Mouse (Mus musculus): ENCODE measurements around the gene Spop.
A peak's percentile ranks its signal among the peaks of the same experiment; 100 is the strongest.

Spop gene

GRCm38 (mm10) chr11:95417341-95417740 is 3.5 kb downstream of the Spop start:
- no peak for DNase-seq (ENCODE audit: low spot score in 2 of 2)

GRCm38 (mm10) chr11:95420880-95421435 is 7.1 kb downstream of the Spop start:
- DNase-seq (ENCODE audit: low spot score in 2 of 2) = no peak

- no peak for DNase-seq (ENCODE audit: low spot score in 2 of 2)
Observed at GRCm38 (mm10) chr11:95423505-95423904, 9.6 kb downstream of the Spop start.

- no peak for DNase-seq (ENCODE audit: low spot score in 2 of 2)
Observed at GRCm38 (mm10) chr11:95431344-95431743, 17.5 kb downstream of the Spop start.

DNA sequence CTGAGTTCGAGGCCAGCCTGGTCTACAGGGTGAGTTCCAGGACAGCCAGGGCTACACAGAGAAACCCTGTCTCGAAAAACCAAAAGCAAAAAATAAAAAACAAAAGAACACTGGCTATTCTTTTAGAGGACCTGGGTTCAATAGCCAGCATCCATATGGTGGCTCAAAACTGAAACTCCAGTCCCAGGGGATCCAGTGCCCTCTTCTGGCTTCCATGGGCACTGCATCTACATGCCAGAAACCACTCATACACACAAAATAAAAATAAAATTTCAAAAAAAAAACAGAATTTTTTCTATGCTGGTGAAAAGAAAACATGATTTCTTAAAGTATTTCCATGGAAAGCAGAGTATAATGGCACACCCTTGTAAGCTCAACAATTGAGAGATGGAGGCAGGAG is 18.3 kb downstream of the Spop start:
- peak in 1 of 2 experiments; percentile 38 for DNase-seq (ENCODE audit: low spot score in 2 of 2)

DNA sequence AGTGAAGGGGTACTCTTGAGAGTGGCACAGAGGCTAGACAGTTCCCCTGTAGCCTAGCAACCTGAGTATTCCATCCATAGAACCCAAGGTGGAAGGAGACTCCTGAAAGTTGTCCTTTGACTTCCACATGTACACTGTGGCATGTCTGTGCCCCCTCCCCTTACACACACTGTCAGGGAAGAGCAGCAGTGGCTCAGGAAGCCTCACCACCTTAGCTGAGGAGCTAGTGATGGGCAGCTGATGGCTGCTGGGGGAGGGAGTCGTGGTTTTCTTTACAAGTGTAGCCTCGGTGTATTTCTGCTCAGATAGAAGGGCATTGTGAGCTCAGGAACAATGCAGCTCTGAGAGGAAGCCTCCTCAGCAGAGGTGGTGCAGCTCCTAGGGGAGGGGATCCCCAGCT is 31.5 kb downstream of the Spop start:
- no peak for DNase-seq (ENCODE audit: low spot score in 2 of 2)

GRCm38 (mm10) chr11:95446580-95447305 is 32.9 kb downstream of the Spop start:
- DNase-seq (ENCODE audit: low spot score in 2 of 2) = no peak

DNA sequence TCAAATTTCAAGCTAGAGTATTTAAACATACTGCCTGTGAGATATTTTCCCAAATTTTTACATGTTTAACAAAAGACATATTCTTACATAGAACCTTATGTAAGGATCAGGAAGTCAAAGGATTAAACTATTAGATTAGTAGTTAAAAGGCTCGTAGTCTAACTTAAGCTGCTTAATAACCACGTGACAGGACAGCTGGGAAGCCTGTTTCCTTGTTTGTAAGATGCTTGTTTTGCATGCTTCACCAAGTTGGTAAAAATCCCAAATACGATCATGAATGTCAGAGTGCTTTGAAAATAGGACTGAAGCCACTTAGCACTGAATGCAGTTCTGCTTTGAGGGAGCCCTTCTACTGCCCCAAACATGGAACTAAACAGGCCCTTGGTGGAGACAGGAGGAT is 34.5 kb downstream of the Spop start:
- no peak for DNase-seq (ENCODE audit: low spot score in 2 of 2)

GRCm38 (mm10) chr11:95455331-95455730 is 41.5 kb downstream of the Spop start:
- no peak for DNase-seq (ENCODE audit: low spot score in 2 of 2)

GRCm38 (mm10) chr11:95460872-95461271 is 47.0 kb downstream of the Spop start:
- no peak for DNase-seq (ENCODE audit: low spot score in 2 of 2)

DNA sequence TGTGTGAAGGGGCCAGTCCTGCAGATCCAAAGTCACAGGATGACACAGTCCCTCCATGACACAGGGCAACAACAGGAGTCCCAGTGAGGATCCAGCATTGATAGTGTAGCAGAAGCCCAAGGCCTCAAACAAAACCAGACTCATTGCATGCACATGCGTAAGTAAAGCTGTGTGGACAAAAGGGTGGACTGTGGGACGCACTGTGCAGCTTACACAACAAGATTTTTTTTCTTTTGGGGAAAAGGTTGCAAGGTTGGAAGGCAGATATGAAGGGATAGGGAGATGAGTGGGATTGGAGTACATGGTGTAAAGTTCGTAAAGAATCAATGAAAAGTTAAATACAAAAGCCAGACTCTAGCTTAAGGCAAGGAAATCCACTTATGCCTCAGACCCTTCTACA is 48.3 kb downstream of the Spop start:
- no peak for DNase-seq (ENCODE audit: low spot score in 2 of 2)

DNA sequence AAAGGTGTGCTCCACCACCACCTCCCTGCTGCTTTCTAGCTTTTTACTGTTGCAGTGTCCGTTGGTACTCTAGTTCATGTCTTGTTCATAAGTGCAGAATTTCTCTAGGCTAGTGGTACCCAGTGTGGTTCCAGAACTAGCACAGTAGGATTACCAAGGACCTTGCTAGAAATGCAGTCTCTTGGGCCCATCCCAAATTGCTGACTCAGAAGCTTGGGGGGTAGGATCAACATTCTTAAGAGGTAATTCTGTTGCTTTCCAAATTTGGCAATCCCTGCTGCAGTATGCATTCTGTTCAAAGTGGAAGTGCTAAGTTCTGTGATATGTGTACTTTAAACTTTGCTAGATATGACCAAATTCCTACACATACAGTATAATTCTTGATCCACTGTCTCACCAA is 53.9 kb downstream of the Spop start:
- DNase-seq (ENCODE audit: low spot score in 2 of 2) = no peak

DNA sequence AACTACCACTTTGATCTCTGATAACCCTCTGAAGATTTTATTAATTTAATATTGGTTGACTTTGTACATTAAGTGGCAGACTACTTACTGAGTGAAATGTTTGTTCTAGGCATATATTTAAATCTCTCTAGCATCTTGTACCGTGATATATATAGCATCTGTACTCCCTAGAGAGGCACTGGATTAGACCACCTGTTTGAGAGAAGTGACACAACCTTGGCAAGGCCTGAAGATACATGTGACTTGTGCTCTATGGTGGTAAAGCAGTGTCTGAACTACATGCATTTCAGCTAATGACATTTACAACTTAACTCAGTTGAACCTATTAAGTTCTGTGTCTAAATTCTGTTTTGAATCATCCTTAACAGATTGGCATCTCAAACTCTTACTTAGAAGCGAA is 59.1 kb downstream of the Spop start:
- no peak for DNase-seq (ENCODE audit: low spot score in 2 of 2)

DNA sequence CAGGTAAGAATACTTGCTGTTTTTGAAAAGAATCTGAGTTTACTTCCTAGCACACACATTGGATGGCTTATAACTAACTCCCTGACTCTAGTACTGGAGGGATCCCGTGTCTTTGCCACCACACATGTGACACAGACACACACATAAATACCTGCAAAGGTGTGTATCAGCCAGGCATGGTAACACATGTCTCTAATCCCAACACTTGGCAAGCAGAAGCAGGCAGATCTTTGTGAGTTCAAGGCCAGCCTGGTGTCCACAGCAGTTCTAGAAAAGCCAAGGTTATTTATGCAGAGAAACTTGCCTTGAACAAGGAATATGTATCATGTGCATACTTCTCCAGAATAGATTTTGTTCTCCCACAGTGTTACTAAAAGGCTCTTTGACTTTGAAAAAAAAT is 59.6 kb downstream of the Spop start:
- DNase-seq (ENCODE audit: low spot score in 2 of 2) = no peak

DNA sequence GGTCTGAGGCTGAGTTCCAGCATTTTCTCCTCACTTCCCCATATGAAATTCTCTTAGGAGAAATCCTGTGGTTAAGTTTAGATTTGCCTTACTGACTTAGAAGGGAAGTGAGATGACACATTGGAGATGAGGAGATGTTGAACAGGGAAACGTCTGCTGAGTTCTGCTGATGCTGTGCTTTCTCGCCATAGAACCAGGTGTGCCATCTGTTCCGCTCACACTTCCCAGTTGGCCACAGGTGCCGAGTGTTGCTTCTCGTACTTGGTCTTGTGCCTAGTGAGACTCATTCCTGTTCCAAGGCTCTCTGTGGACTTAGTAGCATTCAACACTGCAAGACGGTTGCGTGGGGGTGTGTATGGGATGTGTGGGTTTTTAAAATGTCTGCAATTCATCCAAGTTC is 62.4 kb downstream of the Spop start:
- DNase-seq (ENCODE audit: low spot score in 2 of 2) = no peak

GRCm38 (mm10) chr11:95479458-95479857 is 65.6 kb downstream of the Spop start:
- DNase-seq (ENCODE audit: low spot score in 2 of 2) = no peak

DNA sequence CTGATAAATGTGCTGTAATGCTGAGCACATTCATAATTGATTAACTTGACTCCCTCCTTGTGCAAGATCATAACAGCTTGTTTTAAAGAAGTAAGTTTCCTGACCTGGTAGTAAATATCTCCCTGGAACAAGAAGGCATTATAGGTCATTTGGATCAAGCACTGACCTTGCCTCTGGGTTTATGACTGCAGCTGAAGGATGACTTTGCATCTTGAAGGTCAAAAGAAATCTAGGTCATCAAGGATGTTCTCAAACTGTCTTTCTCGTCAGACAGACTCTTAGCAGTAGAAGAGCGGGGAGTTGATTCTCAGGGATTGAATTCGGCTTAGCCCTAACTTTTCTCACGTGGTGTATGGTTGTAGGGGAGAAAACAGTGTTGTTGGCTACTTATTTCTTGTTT is 66.8 kb downstream of the Spop start:
- no peak for DNase-seq (ENCODE audit: low spot score in 2 of 2)

- no peak for DNase-seq (ENCODE audit: low spot score in 2 of 2)
Observed at GRCm38 (mm10) chr11:95485634-95486033, 71.8 kb downstream of the Spop start.

GRCm38 (mm10) chr11:95487237-95487636 is 73.4 kb downstream of the Spop start:
- no peak for DNase-seq (ENCODE audit: low spot score in 2 of 2)

DNA sequence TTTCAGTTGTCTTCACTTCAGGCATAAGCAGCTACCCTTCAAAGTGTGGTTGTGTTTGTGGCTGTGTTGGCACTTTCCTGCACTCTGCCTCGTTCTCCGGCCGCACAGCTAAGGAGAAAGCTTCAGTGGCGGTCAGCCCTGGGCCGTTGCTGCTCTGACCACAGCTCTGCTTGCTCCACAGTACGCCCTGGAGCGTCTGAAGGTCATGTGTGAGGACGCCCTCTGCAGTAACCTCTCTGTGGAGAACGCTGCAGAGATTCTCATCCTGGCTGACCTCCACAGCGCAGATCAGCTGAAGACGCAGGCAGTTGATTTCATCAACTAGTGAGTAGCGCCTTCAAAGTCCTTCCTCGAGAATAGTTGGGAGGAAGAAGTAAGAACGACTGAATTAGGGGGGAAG is 76.2 kb downstream of the Spop start:
- no peak for DNase-seq (ENCODE audit: low spot score in 2 of 2)

- DNase-seq (ENCODE audit: low spot score in 2 of 2) = no peak
Observed at GRCm38 (mm10) chr11:95492256-95492655, 78.4 kb downstream of the Spop start.

DNA sequence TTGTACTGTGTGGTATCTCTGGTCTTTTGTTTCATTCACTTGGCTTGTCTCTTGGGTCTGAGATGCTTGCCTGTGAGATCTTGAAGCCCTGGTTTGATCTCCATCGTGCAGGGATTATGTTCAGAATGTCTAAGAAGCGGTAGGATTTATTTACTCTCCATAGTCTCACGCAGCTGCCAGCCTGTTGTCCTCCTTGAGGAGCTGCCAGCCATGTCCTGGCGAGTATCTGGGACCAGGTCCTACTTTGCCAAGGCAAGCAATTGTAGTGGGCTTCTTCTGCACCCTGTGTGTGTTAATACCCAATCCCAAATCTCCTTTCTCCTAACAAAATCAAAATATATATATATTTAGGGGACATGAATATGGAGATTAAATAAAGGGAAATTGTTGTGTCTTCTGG is 79.1 kb downstream of the Spop start:
- DNase-seq (ENCODE audit: low spot score in 2 of 2) = no peak

- DNase-seq (ENCODE audit: low spot score in 2 of 2) = no peak
Observed at GRCm38 (mm10) chr11:95493950-95494349, 80.1 kb downstream of the Spop start.

- DNase-seq (ENCODE audit: low spot score in 2 of 2) = no peak
Observed at GRCm38 (mm10) chr11:95494374-95494773, 80.5 kb downstream of the Spop start.

All from natural killer cell, adult 2 months (primary cell).